Mouse (Mus musculus): ENCODE data around the gene Krtap9-3. TPM values are rescaled to one million over a fixed set of nuclear protein-coding genes. Genes with fewer than 3 reads are reported as not detected.
"Not testable (repeated sequence)": the region's sequence is repeated elsewhere in the genome, so short reads cannot be mapped to it uniquely, and the experiment has no call there.

Gene Krtap9-3
- polyA plus RNA-seq (2017; shearing (Covaris generic)) = not detected

DNA sequence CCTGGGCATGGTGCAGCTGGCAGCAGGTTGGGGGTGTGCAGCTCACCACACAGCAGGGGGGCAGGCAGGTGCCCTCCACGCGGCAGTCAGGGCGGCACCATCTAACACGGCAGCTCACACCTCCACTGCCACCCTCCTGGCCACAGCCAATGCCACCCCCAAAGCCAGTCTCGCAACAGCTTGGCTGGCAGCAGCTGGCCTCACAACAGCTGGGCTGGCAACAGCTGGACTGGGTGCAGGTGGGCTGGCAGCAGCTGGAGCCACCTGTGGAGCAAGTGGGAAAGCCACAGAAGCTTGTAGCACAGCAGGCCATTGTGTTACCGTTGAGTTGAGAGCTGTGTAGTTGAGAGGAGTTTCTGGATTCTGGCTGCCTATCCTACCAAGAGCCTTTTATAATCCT, at the start of gene Krtap9-3:
Gene Krtap9-3, minus strand, starts transcription at position 364 of the 400 bp plus-strand sequence.
- not testable (repeated sequence) for ATAC-seq

DNA sequence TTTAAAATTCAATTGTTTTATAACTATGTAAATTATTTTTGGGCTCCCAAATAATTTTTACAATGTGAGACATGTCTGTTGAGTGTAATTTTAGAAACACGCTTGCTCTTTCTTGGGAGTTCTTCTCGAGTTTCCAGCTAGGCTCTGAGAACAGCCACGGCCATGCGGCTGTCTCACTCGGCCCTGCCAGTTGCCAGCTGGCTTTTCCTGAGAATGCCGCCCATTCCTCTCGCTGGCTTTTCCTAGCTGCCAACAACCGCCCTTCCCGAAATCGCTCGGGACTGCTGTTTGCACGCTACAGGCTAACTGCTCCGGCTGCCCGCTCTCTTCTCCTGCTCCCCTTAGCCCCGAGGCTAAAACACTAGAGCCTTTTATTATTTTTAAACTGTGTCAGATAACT, 48.5 kb upstream of the Krtap9-3 start:
- no peak for ATAC-seq

DNA sequence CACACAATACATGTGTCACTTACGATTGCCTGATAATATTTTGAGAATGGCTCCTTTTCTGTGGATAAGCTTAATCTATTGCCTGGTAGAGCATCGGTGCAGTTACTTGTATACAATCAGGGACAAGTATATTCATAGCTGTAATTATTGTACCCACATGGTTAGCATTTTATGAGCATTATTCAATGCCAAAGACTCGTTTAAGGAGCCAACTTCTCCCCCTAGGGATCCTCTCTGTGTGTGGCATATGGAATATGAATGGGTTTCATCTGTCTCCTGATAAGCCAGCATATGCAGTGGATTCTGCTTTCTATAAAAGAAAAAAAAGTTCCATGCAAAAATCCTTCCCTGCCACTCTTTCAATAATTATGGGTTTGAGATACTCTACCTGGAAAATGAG, 46.4 kb upstream of the Krtap9-3 start:
- ATAC-seq = no peak

DNA sequence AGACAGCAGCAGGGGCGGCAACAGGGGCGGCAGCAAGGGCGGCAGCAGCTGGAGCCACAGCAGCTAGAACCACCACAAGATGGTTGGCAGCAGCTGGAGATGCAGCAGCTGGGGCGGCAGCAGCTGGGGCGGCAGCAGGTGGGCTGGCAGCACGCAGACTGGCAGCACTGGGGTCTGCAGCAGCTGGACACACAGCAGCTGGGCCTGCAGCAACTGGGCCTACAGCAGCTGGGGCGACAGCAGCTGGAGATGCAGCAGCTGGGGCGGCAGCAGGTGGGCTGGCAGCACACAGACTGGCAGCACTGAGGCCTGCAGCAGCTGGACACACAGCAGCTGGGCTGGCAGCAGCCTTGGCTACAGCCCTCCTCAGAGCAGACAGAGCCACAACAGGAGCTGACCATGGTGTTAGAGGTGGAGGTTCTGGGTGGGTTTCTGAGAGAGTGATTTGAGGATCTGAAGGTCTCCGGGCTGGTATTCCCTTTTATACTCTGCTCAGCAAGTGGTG, 45.8 kb upstream of the Krtap9-3 start, which contains the start of gene Krtap4-7:
Gene Krtap4-7, minus strand, starts transcription at position 455 of the 505 bp plus-strand sequence.
- not testable (repeated sequence) for ATAC-seq

DNA sequence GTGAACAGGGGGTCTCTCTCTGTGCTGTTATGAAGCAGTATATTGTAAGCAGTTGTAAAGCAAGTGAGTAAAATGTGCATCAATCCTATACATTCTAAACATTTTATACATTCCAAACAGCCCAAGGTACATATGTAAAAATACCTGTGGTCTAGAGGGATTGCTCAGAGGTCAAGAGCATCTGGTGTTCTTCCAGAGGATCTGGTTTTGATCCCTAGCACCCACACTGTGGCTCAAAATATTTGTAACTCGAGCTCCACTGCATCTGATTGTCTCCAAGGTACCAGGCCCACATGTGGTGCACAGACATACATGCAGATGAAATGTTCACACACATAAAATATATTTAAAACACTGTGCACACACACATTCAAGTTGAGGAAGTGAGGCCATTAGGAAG, 43.0 kb upstream of the Krtap9-3 start:
- no peak for ATAC-seq

DNA sequence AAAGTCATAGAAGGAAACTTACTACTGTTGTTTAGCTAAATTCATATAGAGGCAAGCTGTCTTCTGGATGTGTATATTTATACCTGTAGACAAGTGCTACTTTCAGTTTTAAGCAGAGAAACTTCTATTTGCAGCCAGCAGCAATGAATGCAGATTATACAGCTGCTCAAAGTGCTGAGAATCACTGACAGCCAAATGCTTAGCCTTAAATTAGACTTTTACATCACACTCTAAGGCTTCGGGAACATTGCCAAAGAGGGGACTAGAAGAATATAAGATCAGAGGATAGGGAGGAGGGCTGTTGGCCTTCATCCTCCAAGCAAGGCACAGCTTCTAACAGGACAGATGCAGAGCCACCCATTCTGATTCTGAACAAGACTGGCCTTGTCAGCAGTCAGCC, 39.2 kb upstream of the Krtap9-3 start:
- no peak for ATAC-seq

DNA sequence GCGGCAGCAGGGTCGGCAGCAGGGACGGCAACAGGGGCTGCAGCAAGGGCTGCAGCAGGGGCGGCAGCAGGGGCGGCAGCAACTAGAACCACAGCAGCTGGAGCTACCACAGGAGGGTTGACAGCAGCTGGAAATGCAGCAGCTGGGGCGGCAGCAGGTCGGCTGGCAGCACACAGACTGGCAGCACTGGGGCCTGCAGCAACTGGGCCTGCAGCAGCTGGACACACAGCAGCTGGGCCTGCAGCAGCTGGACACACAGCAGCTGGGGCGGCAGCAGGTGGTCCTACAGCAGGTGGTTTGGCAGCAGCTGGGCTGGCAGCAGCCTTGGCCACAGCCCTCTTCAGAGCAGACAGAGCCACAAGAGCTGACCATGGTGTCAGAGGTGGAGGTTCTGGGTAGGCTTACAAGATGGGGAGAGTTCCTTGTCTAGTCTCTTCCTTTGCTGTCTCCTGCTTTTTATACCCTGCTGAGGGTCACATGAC, 36.8 kb upstream of the Krtap9-3 start, which contains the start of gene Krtap4-2:
Gene Krtap4-2, minus strand, starts transcription at position 432 of the 482 bp plus-strand sequence.
- ATAC-seq = no peak

DNA sequence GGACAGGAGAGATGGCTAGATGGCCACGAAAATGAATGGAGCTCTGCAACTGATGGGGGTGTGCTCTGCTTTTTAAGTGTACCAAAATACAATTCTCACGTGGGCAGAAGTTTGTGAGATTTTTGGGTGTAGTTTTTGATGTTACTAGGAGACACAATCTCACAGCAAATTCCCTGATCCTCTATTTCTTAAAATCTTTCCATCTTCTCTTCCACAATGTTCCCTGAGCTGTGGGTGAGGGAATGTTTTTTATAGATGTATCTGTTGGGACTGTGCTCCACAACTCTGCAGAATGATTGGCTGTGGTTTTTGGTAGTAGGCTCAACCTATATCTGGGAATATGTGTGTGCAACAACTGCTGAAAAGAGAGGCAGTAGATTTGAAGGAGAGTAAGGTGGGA, 35.4 kb upstream of the Krtap9-3 start:
- no peak for ATAC-seq

DNA sequence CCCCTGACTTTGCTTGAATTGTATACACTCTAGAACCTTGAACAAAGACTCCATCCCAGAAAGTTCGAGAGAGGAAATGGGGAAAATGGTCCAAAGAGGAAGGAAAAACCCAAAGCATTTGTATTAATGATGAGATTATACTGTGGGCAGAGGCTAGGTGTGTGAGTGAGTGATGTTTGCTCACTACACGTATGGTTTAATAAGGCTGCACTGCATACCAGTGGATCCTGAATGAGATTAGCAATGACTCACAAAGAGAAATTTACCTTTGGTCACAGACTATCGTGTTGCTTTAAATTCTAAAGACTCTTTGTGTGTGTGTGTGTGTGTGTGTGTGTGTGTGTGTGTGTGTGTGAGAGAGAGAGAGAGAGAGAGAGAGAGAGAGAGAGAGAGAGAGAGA, 33.0 kb upstream of the Krtap9-3 start:
- ATAC-seq = no peak

DNA sequence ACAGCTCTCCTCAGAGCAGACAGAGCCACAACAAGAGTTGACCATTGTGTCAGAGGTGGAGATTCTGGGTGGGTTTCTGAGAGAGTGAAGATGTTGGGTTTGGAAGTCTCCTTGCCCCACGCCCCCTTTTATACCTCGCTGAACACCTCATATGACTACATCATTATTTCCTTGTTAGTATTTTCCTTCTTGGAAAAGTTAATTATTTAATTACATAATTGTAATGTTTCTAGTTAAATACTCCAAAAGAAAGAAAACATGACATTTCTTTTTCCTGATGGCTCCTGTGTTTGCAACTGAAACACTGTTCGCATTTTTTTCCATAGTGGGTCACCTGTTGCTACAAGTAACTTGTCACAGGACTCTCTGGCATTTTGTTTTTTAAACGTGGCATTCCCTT, 30.2 kb upstream of the Krtap9-3 start, which contains the start of gene Krtap4-1:
Gene Krtap4-1, minus strand, starts transcription at position 101 of the 400 bp plus-strand sequence.
- ATAC-seq = no peak

DNA sequence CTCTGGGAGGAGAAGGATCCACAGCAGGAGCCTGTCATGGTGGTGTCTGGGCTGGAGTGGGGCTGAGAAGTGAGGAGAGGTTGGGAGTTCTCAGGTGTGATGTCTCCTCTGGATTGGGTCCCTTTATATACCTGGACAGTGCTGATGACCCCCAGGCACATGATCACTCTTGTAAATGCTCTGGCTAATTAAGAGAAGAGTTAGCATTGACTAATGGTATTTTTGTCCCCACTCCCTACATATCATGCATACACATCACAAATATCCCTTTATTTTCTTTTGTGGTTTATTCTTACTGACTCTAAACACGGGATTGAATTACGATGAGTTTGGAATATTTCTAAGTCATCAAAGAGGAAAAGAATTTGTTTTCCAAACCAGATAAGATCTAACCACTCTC, 22.4 kb upstream of the Krtap9-3 start, which contains the start of gene Gm11562:
Gene Gm11562, minus strand, starts transcription at position 101 of the 400 bp plus-strand sequence.
- ATAC-seq = no peak

DNA sequence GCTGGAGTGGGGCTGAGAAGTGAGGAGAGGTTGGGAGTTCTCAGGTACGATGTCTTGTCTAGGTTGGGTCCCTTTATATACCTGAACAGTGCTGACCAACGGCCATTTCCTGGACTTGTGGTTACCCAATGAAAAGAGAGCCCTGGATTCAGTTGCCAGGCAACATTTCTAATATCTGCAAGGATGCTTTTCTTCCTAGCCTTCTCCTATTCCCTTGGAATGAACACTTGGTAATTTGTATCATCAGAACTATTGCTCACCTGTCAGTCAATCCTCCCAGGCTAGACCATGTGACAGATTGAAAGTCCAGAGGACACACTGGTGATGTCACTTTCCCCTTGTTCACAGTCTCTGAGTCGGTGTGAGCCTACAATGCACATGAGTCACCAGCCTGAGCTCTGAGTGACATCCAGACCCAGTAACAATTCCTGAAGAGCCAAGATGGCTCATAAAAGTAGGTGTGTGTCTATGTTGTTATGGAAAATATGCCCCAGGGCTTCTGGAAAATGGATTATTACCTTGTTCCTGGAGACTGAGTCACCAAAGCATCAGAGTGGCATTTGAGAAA, 17.0 kb upstream of the Krtap9-3 start, which contains the start of gene Krtap2-4:
Gene Krtap2-4, minus strand, starts transcription at position 51 of the 568 bp plus-strand sequence.
- no peak for ATAC-seq

DNA sequence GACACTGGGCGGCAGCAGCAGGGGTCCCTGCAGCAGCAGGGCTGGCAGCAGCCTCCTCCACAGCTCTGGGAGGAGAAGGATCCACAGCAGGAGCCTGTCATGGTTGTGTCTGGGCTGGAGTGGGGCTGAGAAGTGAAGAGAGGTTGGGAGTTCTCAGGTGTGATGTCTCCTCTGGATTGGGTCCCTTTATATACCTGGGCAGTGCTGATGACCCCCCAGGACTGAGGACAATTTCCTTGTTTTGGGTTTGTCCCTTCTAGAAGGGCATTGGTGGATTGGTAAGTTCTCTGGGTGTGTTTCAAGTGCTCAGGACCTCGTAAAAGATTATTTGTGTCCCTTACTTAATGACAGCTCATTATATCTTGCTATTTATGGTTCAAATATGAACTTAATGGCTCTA, 12.2 kb upstream of the Krtap9-3 start, which contains the start of gene Gm11937:
Gene Gm11937, minus strand, starts transcription at position 101 of the 400 bp plus-strand sequence.
- ATAC-seq = not testable (repeated sequence)

DNA sequence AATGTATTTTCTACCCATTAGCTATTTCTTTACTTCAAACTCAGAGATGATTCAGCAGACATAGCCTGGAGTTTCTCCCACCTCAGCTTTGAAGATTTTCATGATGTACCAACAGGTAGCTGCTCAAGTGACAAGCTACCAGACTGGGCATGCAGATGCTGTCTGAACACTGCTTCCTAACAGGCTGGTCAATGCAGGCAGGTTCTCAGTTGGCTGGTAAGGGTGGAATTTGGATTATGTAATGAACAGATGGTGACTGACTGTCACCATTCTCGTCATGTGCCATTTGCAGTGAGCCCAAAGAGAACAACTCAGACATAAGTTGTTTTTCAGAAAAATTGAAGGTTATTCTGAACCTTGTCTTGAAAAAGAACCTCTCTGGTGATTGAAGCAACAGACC, 11.2 kb upstream of the Krtap9-3 start:
- no peak for ATAC-seq

DNA sequence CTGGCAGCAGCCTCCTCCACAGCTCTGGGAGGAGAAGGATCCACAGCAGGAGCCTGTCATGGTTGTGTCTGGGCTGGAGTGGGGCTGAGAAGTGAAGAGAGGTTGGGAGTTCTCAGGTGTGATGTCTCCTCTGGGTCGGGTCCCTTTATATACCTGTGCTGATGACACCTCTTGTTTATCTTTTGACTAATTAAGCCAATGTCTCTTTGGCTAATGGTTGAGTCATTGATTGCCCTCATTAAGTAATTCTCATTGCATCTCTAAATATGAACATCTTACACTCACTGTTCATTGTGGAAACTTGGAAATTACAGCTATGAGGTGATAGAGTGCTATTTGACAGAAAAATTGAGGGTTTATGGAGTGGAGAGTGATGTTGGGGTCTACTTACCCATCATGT, 5.3 kb upstream of the Krtap9-3 start, which contains the start of gene Gm11938:
Gene Gm11938, minus strand, starts transcription at position 101 of the 400 bp plus-strand sequence.
- ATAC-seq = not testable (repeated sequence)

DNA sequence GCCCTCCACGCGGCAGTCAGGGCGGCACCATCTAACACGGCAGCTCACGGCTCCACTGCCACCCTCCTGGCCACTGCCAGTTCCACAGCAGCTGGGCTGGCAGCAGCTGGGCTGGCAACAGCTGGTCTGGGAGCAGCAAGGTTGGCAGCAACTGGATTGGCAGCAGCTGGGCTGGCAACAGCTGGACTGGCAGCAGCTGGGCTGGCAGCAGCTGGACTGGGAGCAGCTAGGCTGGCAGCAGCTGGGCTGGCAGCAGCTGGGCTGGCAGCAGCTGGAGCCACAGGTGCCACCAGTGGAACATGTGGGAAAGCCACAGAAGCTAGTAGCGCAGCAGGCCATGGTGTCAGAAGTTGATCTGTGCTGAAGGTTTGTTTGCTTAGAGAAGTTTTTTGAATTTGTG, 6.9 kb downstream of the Krtap9-3 start, which contains the start of gene Krtap1-3:
Gene Krtap1-3, minus strand, starts transcription at position 359 of the 400 bp plus-strand sequence.
- no peak for ATAC-seq

DNA sequence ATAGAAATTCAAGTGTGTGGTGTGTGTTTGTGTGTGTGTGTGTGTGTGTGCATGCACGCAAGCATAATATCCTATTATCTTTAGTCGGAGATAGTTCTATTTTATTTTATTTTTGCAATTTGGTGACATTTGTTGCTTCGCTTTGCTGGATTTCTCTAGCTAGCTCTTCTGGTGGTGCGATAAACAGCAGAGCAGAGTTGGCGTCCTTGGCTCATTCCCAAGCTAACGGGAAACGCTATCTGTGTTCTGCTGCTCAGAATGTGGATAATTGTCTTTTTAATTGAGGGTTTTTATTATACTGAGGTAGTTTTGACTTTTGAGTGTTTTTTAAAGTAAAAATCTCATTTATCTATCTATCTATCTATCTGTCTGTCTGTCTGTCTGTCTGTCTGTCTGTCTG, 12.8 kb downstream of the Krtap9-3 start:
- no peak for ATAC-seq

DNA sequence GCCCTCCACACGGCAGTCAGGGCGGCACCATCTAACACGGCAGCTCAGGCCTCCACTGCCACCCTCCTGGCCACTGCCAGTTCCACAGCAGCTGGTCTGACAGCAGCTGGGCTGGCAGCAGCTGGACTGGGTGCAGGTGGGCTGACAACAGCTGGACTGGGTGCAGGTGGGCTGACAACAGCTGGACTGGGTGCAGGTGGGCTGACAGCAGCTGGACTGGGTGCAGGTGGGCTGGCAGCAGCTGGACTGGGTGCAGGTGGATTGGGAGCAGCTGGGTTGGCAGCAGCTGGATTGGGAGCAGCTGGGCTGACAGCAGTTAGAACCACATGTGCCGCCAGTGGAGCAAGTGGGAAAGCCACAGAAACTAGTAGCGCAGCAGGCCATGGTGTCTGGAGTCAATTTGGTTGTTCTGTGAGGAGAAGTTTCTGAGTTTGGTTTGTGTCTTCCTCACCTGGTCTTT, 14.6 kb downstream of the Krtap9-3 start, which contains the start of gene Krtap1-4:
Gene Krtap1-4, minus strand, starts transcription at position 410 of the 460 bp plus-strand sequence.
- no peak for ATAC-seq

DNA sequence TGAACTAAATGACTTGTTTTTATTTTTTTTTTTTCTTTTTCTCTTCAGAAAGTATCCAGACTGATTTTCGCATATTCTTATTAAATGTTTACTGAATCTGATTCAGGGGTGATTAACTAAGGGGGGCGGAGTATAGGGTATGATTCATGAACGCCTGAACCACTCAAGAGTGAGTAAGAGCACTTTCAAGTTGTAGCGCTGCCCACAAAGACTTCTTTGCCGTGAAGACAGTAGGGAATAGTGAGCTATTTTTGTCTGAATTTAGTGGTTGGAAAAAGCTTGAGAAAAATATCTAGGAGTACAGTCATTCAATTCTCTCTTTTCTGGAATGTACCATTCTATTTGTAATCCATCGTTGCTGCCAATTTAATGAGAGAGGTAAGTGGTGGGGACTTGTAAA, 16.3 kb downstream of the Krtap9-3 start:
- ATAC-seq = no peak

DNA sequence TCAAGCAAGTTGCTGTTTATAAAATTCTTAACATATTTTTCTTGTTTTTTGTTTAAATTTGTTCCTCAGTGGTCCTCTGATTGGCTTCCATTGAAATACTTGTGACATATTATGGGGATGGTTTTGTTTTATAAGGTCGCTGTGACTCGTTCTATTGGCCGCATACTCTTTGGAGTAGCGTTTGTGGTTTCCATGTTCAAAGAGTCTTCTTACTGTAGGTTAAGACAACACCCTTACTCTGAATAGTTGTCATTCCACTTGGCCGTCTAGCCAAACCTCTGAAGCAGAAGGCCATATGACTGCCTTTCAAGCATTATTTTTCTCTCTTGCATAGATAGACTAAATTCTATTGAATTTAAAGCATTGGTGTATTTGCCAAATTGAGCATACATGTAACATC, 16.9 kb downstream of the Krtap9-3 start:
- ATAC-seq = no peak

DNA sequence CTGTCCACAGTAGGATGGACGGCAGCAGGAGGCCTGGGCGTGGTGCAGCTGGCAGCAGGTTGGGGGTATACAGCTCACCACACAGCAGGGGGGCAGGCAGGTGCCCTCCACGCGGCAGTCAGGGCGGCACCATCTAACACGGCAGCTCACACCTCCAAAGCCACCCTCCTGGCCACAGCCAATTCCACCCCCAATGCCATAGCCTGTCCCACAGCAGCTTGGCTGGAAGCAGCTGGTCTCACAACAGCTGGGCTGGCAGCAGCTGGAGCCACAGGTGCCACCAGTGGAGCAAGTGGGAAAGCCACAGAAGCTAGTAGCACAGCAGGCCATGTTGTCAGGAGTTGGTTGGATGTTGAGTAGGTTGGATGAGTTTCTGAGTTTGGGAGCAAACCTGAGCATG, 17.3 kb downstream of the Krtap9-3 start, which contains the start of gene Krtap1-5:
Gene Krtap1-5, minus strand, starts transcription at position 381 of the 400 bp plus-strand sequence.
- no peak for ATAC-seq

DNA sequence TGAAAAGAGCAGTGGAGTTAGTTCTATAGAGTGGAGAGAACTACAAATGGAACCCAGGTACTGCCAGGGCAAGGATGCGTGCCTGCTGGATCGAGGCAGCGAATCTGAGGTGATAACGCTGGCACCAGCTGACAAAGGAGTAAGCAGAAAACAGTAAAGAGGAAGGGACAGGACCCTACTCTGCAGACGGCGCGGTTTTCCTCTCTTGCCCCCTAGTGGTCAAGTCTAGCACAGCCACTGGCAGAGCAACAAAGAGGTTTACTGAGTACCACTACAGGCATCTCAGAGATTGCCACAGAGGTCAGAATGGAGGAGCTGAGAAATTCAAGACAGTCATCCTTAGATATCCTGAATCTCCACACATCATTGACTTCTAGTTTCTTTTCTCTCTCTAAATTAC, 23.8 kb downstream of the Krtap9-3 start:
- no peak for ATAC-seq

DNA sequence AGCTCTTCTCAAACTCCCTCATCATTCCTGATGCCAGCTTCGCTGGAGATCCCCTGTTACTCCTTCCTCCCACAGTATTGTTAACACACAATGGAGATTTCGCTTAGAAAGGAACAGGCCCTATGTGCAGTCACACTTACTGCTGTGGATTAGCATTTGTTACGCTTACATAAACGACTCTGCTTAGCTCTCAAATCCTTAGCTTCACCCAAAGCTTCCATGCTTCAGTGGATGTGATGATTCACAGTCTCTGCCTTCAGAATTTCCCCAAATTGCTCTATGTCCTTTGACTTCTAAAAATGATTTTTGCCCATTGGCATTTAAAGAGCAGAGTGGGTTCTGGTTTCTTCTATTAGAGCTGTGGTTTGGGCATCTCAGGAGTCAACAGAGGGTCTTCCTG, 24.7 kb downstream of the Krtap9-3 start:
- no peak for ATAC-seq

DNA sequence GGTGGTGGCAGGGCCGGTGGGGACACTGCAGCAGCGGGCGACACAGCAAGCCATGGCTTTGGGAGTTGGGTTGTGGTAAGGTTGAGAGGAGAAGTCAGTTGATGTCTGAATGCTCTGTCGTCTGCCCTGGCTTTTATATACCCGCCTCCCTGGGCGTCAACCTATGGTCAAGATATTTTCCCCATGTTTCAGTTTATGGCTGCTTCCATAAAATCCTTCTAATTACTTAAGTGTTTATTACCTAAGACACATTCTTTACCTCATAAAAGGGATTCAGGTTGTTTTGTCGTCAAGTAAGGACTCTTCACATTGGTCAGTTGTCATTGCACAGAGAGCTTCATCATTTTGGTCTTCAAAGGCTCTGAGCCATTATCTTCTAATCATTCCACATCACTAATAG, 31.4 kb downstream of the Krtap9-3 start, which contains the start of gene Krtap3-1:
Gene Krtap3-1, minus strand, starts transcription at position 101 of the 400 bp plus-strand sequence.
- ATAC-seq = no peak

Data from activated CD4-positive, CD25-positive, alpha-beta regulatory T cell, adult 4 months (primary cell).